Mouse (Mus musculus): Measurements from ENCODE around the gene Dusp22.

DNA sequence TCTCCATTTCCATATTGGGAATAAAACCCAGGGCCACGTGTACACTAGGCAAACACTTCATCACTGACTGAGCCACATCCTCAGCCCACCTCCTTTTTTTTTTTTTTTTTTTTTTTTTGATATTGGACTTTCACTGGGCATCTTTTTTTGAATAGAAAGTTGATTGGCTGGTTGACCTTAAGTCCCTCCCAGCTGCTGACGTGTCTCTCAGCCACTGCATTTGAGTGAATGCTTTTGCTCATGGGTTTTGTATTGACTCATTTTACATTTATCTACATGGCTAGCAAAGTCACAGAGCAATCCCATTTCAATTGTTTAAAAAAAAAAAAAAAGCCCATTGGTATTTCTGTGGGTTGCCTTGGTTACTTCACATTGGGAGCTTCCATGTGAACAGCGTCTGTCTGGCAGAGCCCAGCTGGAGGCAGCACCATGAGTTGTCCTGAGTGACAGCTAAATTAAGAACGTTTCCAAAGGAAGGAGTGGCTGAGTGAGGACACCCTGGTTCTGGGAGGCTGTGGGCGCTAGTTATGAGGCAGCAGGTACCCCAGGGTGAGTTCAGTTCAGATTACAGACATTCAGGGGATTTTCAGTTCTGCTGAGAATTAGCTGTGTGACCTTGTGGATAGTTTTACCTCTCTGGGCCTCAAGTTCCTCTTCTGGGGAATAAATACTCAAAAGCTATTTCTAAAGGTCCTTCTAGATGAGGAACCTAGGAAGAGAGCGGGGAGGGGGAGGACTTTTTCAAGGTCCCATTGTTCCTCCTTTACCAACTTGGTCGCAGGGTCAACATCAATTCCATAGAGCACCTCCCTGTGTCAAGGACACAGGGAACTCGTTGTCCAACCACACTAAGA lies 31.4 kb upstream of the Dusp22 start:
- TF ChIP-seq POLR2A (IDR thresholded peaks at IDR 0.05; ENCODE audit: low read depth, low read length) (no peak), CTCF (IDR thresholded peaks at IDR 0.05; ENCODE audit: extremely low read depth, insufficient read length, insufficient replicate concordance, low read depth, low read length) (no peak)

Data from small intestine, adult 2 months (tissue).